Mouse (Mus musculus): ENCODE measurements at regions not wholly inside any gene's neighbourhood (a gene's known extent, or its start where the extent isn't known, plus 50 kb on each side); places are given as distances from the start of the nearest gene placed in this dataset.

DNA sequence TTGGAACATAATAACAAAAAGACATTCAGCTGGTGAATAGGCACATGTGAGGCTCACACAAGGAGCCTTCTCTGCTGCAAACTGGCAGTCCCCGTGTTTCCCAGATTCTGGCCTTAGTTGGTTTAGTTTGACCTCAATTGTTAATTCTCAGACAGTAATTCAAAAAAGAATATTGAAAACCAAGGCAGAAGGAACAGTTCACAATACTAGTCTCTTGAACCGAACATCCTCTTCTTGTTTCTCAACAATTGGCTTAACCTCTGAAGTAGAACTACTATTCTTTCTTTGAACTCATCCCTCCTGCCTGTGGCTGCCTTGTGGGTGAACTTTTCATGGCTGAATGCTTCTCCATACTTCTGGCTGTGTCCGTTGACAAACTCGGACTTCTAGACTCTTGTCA lies 110.4 kb upstream of the Neil3 start:
- no peak for DNase-seq

DNA sequence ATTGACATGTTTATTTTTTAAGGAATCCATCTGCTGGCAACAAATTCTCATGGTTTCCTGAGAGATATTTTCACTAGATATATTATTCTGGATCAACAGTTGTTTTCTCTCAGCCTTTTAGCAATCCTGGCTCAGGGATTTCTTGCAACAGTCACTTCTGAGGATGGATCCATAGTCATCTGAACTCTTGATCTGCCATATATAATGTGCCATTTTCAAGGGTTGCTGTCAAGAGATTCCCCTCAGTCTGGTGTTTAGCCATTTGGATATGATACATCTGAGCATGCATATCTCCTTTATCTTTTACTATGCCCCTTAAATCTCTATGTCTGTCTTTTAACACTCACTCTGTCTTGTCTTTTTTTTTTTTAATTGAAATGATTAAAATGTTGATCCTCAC lies 130.3 kb upstream of the Neil3 start:
- no peak for DNase-seq

GRCm38 (mm10) chr8:53775511-53775910 lies 136.6 kb upstream of the Neil3 start:
- DNase-seq: no peak

DNA sequence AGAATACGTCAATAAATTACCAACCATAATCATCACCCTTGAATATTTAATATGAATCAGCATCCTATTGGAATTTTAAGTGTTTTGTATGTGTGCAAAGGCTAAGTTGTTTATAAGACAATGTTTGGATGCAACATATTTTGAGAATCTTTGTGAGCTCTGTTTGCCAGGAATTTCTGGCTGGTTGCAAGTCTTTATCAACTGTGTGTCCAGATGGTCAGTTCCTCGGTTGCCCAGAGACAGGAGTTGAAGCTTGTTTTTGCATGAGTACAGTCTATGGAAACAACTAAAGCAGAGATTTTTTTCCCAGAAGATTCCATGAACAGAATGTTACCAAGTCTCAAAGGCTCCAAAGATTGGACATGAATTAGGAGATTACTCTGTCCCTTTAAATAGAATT lies 142.0 kb upstream of the Neil3 start:
- no peak for DNase-seq

GRCm38 (mm10) chr8:53781885-53782284 lies 143.0 kb upstream of the Neil3 start:
- DNase-seq: no peak

GRCm38 (mm10) chr8:53788202-53788601 lies 149.3 kb upstream of the Neil3 start:
- no peak for DNase-seq

DNA sequence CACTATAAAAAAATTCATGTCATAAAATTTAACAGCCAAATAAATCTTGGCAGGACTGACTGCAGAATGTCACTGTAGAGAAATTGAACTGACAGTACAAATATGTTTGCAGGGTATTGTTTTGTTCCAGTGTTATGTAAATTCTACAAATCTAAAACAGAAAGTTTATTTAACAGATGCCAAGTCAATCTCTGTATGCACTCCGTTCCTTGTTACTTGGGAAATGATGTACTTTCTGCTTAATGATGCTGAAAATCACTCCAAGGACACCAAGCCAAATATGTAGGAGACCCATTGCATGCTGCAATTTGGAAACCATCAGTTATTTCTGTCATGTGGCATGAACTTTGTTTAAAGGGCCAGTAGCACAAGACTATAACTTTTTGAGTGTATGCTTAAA lies 182.3 kb upstream of the Neil3 start:
- DNase-seq: no peak

DNA sequence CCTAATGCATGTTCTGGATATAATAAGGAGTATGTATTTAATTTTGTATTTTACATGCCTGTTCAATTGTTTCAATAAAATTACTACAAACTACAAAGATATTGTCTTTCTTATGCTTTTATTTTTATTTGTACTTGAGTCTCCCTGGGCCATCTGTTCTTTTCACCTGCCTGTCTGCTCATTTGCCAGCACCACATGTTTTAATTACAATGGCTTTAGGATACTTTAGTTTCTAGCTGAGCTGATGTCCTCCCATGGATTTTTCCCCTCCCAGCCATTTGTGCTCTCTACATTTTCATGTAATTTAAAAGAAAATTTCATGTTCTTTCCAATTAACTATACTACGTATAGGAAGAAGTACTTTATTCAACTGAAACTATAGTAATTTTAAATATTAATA lies 188.5 kb upstream of the Neil3 start:
- DNase-seq: no peak

- no peak for DNase-seq
Measured at GRCm38 (mm10) chr8:53847821-53848220, 209.0 kb upstream of the Neil3 start.

DNA sequence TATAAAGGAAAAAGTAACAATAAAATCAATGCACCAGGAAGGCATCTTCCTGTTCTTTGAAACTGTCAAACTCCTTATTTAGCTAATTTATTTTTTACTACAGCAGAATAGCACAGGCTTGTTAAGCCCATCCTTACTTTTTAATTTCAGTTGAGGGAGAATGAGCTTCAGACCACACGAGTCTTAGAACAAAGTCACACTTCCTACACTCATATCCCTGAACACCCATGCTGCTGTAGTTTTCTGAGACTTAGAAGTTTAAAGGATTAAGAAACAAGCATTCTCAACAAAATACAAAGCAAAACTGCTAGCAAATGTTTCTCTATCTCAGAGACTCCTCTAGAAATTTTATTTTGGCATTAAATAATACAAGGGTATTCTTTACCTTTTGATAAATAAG lies 208.8 kb upstream of the Vegfc start:
- no peak for DNase-seq

DNA sequence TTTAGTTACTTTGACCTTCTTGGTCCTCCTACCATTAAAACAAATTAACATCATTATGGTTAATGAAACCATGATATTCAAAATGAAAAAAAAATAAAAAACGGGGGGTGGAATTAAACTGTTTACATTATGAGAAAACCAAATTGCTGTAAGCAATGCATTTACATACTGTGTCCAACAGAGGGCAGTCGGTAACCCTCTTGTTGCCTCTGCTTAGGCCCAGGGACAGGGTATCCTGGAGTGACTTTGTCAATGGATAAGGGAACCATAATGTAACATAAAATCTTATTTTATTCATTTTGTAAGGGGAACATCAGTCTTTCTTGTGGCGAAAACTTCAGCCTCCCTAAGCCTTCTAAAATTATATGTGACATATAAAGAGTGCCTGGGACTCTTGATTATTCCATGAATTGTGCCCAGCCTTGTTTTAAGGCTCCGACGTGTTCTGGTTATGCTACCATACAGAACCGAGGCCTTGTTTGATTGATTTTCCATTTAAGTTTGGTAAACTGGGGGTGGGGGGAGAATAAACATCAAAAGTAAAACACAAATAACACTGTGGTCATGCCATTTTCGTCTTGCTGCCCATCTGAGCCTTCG lies 207.3 kb upstream of the Vegfc start:
- DNase-seq: peak; percentile 12 to 19

- no peak for DNase-seq
Measured at GRCm38 (mm10) chr8:53872033-53872619, 205.3 kb upstream of the Vegfc start.

- DNase-seq: no peak
Measured at GRCm38 (mm10) chr8:53878846-53879245, 198.6 kb upstream of the Vegfc start.

- DNase-seq: no peak
Measured at GRCm38 (mm10) chr8:53881551-53881950, 195.9 kb upstream of the Vegfc start.

GRCm38 (mm10) chr8:53892205-53892710 lies 185.1 kb upstream of the Vegfc start:
- no peak for DNase-seq

GRCm38 (mm10) chr8:53892770-53893169 lies 184.6 kb upstream of the Vegfc start:
- DNase-seq: no peak

DNA sequence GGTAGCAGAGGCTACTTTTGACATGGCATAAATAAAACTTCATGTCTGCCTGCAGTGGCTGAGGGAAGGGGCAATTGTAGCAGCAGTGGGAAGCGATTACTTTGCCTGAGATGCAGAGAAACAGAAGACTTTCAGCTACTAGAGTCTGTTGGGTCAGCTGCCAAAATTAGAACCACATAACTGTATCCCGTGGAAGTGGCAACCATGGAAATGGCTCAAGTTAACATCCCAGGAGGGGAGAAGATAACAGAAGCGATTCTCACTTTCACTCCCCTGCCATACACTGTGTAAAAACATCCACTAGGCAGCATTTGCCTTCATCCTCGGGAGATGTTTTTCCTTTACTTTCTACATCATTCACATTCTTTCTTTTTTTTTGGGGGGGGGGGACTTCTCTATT lies 155.1 kb upstream of the Vegfc start:
- DNase-seq: no peak

GRCm38 (mm10) chr8:53930685-53931084 lies 146.7 kb upstream of the Vegfc start:
- DNase-seq: no peak

- no peak for DNase-seq
Measured at GRCm38 (mm10) chr8:53938392-53938791, 139.0 kb upstream of the Vegfc start.

DNA sequence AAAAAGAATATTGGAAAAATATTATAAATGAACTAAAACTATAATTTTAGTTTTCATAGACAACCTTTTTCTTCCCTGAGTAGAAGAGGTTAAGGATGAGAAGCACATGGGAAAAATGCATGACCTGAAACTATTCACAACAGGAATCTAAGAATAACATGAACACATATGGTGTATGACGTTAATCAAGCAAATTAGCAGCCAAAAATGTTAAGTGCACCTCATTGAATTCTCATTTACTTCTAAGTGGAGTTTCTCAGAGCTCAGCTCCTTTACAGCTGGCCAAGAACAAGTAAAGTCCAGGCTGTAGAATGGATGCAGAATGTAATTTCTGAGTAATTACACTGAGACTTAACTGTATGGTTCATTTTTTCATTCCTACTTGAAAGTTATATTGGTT lies 137.9 kb upstream of the Vegfc start:
- no peak for DNase-seq

DNA sequence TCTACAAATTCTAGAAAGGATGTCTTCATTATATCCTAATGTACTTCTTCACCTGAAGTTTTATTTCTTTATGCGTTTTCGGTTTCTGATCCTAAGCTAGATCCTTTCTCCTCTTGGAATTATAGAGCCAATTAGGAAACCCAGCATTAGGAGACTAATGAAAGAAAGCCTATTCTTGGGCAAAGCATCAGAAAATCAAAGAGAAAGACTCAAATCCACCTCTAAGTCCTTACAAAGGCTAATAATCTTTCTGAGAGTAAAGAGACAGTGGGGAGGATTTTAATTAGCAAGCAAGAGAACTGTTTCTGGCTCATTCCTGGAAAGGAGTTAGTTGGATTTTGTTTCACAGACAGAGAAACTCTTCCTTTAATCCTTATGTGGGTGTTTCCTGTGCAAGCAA lies 136.3 kb upstream of the Vegfc start:
- DNase-seq: no peak

GRCm38 (mm10) chr8:53945561-53945960 lies 131.8 kb upstream of the Vegfc start:
- no peak for DNase-seq

DNA sequence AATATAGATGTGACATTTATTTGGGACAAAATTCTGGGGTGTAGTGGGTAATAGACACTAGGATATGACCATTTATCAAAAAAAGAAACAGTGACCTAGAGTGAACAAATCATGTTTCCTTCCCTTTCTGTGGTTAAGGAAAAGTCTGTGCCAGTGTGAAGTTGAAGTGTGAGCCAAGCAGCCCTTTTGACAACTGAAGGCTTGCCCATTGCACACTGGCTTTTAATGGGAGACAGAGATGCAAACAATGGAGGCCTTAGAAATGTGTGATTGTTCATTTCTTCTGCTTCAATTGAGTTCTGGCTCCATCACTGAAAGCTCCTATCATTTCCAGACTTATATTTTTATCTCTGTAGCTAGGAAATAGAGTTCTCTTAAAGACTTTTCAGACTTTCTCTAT lies 130.0 kb upstream of the Vegfc start:
- DNase-seq: no peak

- DNase-seq: no peak
Measured at GRCm38 (mm10) chr8:53954476-53955158, 122.8 kb upstream of the Vegfc start.

GRCm38 (mm10) chr8:53956148-53956547 lies 121.3 kb upstream of the Vegfc start:
- no peak for DNase-seq
